Mouse (Mus musculus) adrenal gland, postnatal 4 days (tissue): ENCODE measurements around the gene Tomt. TPM values are rescaled to one million over a fixed set of nuclear protein-coding genes. Genes with fewer than 3 reads are reported as not detected.
"Not testable (repeated sequence)": the region's sequence is repeated elsewhere in the genome, so short reads cannot be mapped to it uniquely, and the experiment has no call there.

Experiments used
- DNase-seq, 2 experiments: peaks; one replicate each; pipeline ENCODE4 v3.0.0; 2021 to 2022; ENCODE audit warnings: low spot score in 2 of 2, mixed read lengths in 2 of 2
- long read RNA-seq, 2 experiments: library from polyadenylated mRNA; stranded (forward); transcript quantifications; one replicate each; pipeline ENCODE4 v2.0.0; 2021
- total RNA-seq, 2 experiments: library from RNA; stranded (reverse); gene quantifications; 2 replicates each; pipeline ENCODE4 v1.2.3; 2021

The Tomt gene
- total RNA-seq, result not detected
- long read RNA-seq, experiment 1, result 0 reads
- long read RNA-seq, experiment 2, result 0 reads

- DNase-seq, result no peak
Measured at GRCm38 (mm10) chr7:101906287-101906681, at the start of gene Tomt. Tomt (minus strand) TSS chr7:101906359.

- no peak for DNase-seq
Measured at GRCm38 (mm10) chr7:101955862-101956261, 49.7 kb upstream of the Tomt start.

GRCm38 (mm10) chr7:101955276-101955675 is 49.1 kb upstream of the Tomt start:
- no peak for DNase-seq

- no peak for DNase-seq
Measured at GRCm38 (mm10) chr7:101954163-101954562, 48.0 kb upstream of the Tomt start.

- DNase-seq, result no peak
Measured at GRCm38 (mm10) chr7:101952098-101952497, 45.9 kb upstream of the Tomt start.

- no peak for DNase-seq
Measured at GRCm38 (mm10) chr7:101951648-101952047, 45.5 kb upstream of the Tomt start.

GRCm38 (mm10) chr7:101949008-101949407 is 42.8 kb upstream of the Tomt start:
- not testable (repeated sequence) for DNase-seq

- DNase-seq, result no peak
Measured at GRCm38 (mm10) chr7:101939758-101940157, 33.6 kb upstream of the Tomt start.

- DNase-seq, result no peak
Measured at GRCm38 (mm10) chr7:101938348-101938747, 32.2 kb upstream of the Tomt start.

- no peak for DNase-seq
Measured at GRCm38 (mm10) chr7:101937569-101937968, 31.4 kb upstream of the Tomt start.

- no peak for DNase-seq
Measured at GRCm38 (mm10) chr7:101936996-101937395, 30.8 kb upstream of the Tomt start.

GRCm38 (mm10) chr7:101935957-101936356 is 29.8 kb upstream of the Tomt start:
- no peak for DNase-seq

- peak; percentile 76 to 94 for DNase-seq
Measured at GRCm38 (mm10) chr7:101933751-101934240, 27.6 kb upstream of the Tomt start, which contains the start of the genes Lrrc51 and Numa1. Lrrc51 (minus strand) TSS chr7:101933895. Numa1 (plus strand) TSS chr7:101934111.

- no peak for DNase-seq
Measured at GRCm38 (mm10) chr7:101933300-101933699, 27.1 kb upstream of the Tomt start.

GRCm38 (mm10) chr7:101932551-101932950 is 26.4 kb upstream of the Tomt start:
- DNase-seq, result no peak

GRCm38 (mm10) chr7:101928093-101928492 is 21.9 kb upstream of the Tomt start:
- no peak for DNase-seq

- not testable (repeated sequence) for DNase-seq
Measured at GRCm38 (mm10) chr7:101925892-101926291, 19.7 kb upstream of the Tomt start.

GRCm38 (mm10) chr7:101918071-101918470 is 11.9 kb upstream of the Tomt start:
- DNase-seq, result no peak

- no peak for DNase-seq
Measured at GRCm38 (mm10) chr7:101911982-101912381, 5.8 kb upstream of the Tomt start.

- DNase-seq, result no peak
Measured at GRCm38 (mm10) chr7:101910138-101910537, 4.0 kb upstream of the Tomt start.

GRCm38 (mm10) chr7:101908367-101908766 is 2.2 kb upstream of the Tomt start:
- DNase-seq, result no peak

GRCm38 (mm10) chr7:101906696-101907095 is 537 bp upstream of the Tomt start:
- no peak for DNase-seq

GRCm38 (mm10) chr7:101905561-101906286 is 435 bp downstream of the Tomt start, which contains the start of gene Lamtor1:
Lamtor1 (plus strand) TSS chr7:101905904.
- DNase-seq, result peak; percentile 95 to 99
